Mouse (Mus musculus) olfactory bulb, adult 2 months (tissue): Measurements from ENCODE around the gene Tmppe.
"Not testable (repeated sequence)": the region's sequence is repeated elsewhere in the genome, so short reads cannot be mapped to it uniquely, and the experiment has no call there.

ENCODE experiments used
- CTCF ChIP-seq: fragments of 200-500 bp; IDR thresholded peaks from 2 replicates; pipeline ENCODE4 v1.5.1; 2012; ENCODE audit warnings: low read depth, mild to moderate bottlenecking, low read length, moderate library complexity; ENCODE audit not compliant: insufficient read depth
- POLR2A ChIP-seq: fragments of 200-500 bp; IDR thresholded peaks from 2 replicates; pipeline ENCODE4 v1.6.1; 2012; ENCODE audit warnings: mild to moderate bottlenecking, low read depth, low read length, moderate library complexity; ENCODE audit not compliant: insufficient read depth

DNA sequence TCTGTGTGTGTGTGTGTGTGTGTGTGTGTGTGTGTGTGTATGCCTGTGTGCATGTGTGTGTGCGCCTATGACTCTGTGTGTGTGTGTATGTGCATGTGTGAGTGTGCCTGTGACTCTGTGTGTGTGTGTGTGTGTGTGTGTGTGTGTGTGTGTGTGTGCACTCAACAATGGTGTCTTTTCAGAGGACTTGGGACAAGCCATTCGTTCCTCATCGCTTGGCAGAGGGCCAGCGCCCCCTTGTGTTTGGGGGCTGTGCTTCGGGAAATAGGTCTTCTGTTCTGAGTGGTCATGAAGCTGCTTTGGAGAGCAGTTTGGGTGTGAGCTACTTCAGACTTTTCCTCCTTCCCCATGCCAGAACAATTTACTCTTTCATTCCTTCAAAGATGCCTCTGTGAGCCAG is 29.2 kb upstream of the Tmppe start:
- not testable (repeated sequence) for TF ChIP-seq POLR2A, CTCF
